Mouse (Mus musculus): Measurements from ENCODE around the gene Shank3.

- no peak for TF ChIP-seq CTCF (IDR thresholded peaks at IDR 0.05; ENCODE audit: borderline replicate concordance, control insufficient read depth, extremely low read depth, insufficient read depth, low read length, poor library complexity)
- TF ChIP-seq POLR2A (IDR thresholded peaks at IDR 0.05; ENCODE audit: control insufficient read depth, extremely low read depth, insufficient read depth, low read length, poor library complexity), result no peak
These were observed 108.5 kb downstream of the Shank3 start for GRCm38 (mm10) chr15:89607888-89608287.
